Mouse (Mus musculus): ENCODE data around the gene Tbc1d1. TPM values are rescaled to one million over a fixed set of nuclear protein-coding genes. Genes with fewer than 3 reads are reported as not detected.

Gene Tbc1d1
- polyA plus RNA-seq, 2 experiments, result 4.8 to 5.6 TPM

- Histone ChIP-seq H3K4me3 (ENCODE audit: insufficient read depth in 1 of 2, low read depth in 2 of 2, low read length in 2 of 2) (no peak overlapping the region), H3K27ac (no peak overlapping the region), H3K4me2 (ENCODE audit: low read depth) (no peak overlapping the region), H3K9ac (replicated peaks) (no peak overlapping the region), H3K9me3 (ENCODE audit: control insufficient read depth, low read length) (no peaks in the 10 kb centered on the region), H3K36me3 (replicated peaks; ENCODE audit: control insufficient read depth, insufficient read depth, low read depth) (peaks cover 2% of the 10 kb centered on the region; the same call in 1 of the 2 replicates), H3K27me3 (ENCODE audit: control insufficient read depth, insufficient read depth, low read length) (no peaks in the 10 kb centered on the region), H3K4me1 (replicated peaks; ENCODE audit: control insufficient read depth in 2 of 2, insufficient read depth in 2 of 2, low read length in 1 of 2) (no peaks in the 10 kb centered on the region)
- no peak for ATAC-seq (ENCODE audit: insufficient read depth)
- no peak for TF ChIP-seq EP300 (IDR thresholded peaks at IDR 0.05; ENCODE audit: low read depth)
- TF ChIP-seq CTCF (IDR thresholded peaks at IDR 0.05; ENCODE audit: low read depth), result no peak
- 63% methylated on average over 1 of the region's 1 CpGs for WGBS (ENCODE audit: insufficient replicate concordance)
- DNase-seq (ENCODE audit: low read depth in 3 of 3, low spot score in 3 of 3), result no peak
Observed at GRCm38 (mm10) chr5:64273517-64273916, 117.4 kb downstream of the Tbc1d1 start.

GRCm38 (mm10) chr5:64274296-64274695 is 118.2 kb downstream of the Tbc1d1 start:
- ATAC-seq (ENCODE audit: insufficient read depth), result no peak
- 75% methylated on average over 9 of the region's 9 CpGs for WGBS (ENCODE audit: insufficient replicate concordance)

DNA sequence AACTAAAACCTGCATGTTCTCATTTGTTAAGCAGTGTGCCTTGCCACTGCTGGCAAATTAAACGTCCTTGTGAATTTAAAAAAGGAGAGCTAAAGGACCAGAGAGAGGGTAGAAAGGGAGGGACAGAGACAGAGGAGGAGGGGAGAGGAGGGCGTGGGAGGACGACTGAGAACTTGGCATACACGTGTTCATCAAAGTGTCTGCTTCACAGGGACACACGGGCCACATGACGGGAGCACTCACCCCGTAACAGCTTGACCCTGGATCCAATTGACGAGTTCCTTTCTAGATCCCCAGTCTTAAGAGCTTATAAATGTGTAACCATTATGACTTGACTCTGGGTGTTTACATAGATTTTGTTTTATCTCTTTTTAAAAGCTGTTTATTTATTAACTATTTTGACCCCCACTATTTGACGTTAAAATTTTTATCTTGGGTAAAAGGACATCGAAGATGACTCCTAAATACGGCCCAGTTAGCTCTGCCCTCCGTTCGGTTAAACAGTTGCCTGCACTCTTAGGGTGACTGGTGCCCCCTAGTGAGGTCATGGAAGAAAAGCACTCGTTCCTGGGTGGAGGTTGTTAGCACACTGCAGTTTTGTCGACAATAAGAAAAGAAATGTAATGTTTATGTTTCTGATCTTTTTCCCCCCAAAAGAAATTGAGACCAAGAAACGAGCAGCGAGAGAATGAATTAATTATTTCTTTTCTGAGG is 118.8 kb downstream of the Tbc1d1 start:
- Histone ChIP-seq H3K27me3 (ENCODE audit: control insufficient read depth, insufficient read depth, low read length) (no peaks in the 10 kb centered on the region), H3K36me3 (replicated peaks; ENCODE audit: control insufficient read depth, insufficient read depth, low read depth) (peaks cover 2% of the 10 kb centered on the region; the same call in 1 of the 2 replicates), H3K4me2 (ENCODE audit: low read depth) (no peak overlapping the region), H3K4me3 (ENCODE audit: insufficient read depth in 1 of 2, low read depth in 2 of 2, low read length in 2 of 2) (no peak overlapping the region), H3K9ac (replicated peaks) (no peak overlapping the region), H3K27ac (no peak overlapping the region), H3K4me1 (replicated peaks; ENCODE audit: control insufficient read depth in 2 of 2, insufficient read depth in 2 of 2, low read length in 1 of 2) (no peaks in the 10 kb centered on the region), H3K9me3 (ENCODE audit: control insufficient read depth, low read length) (no peaks in the 10 kb centered on the region)
- TF ChIP-seq EP300 (IDR thresholded peaks at IDR 0.05; ENCODE audit: low read depth) (no peak), CTCF (IDR thresholded peaks at IDR 0.05; ENCODE audit: low read depth) (peak; percentile 73)
- 39% methylated on average over 17 of the region's 17 CpGs for WGBS (ENCODE audit: insufficient replicate concordance)
- DNase-seq (ENCODE audit: low read depth in 3 of 3, low spot score in 3 of 3) (peak in 2 of 3 experiments; percentile 17 to 20), ATAC-seq (ENCODE audit: insufficient read depth) (no peak)

More at GRCm38 (mm10) chr5:64274296-64274695, 118.2 kb downstream of the Tbc1d1 start:
- Histone ChIP-seq H3K9me3 (ENCODE audit: control insufficient read depth, low read length) (no peaks in the 10 kb centered on the region), H3K27ac (no peak overlapping the region), H3K36me3 (replicated peaks; ENCODE audit: control insufficient read depth, insufficient read depth, low read depth) (peaks cover 2% of the 10 kb centered on the region; the same call in 1 of the 2 replicates), H3K27me3 (ENCODE audit: control insufficient read depth, insufficient read depth, low read length) (no peaks in the 10 kb centered on the region), H3K4me3 (ENCODE audit: insufficient read depth in 1 of 2, low read depth in 2 of 2, low read length in 2 of 2) (no peak overlapping the region), H3K4me2 (ENCODE audit: low read depth) (no peak overlapping the region), H3K9ac (replicated peaks) (no peak overlapping the region), H3K4me1 (replicated peaks; ENCODE audit: control insufficient read depth in 2 of 2, insufficient read depth in 2 of 2, low read length in 1 of 2) (no peaks in the 10 kb centered on the region)
- DNase-seq (ENCODE audit: low read depth in 3 of 3, low spot score in 3 of 3), result no peak
- TF ChIP-seq EP300 (IDR thresholded peaks at IDR 0.05; ENCODE audit: low read depth) (no peak), CTCF (IDR thresholded peaks at IDR 0.05; ENCODE audit: low read depth) (no peak)

GRCm38 (mm10) chr5:64277646-64278191 is 121.6 kb downstream of the Tbc1d1 start:
- no peak for ATAC-seq (ENCODE audit: insufficient read depth)
- 76% methylated on average over 7 of the region's 7 CpGs for WGBS (ENCODE audit: insufficient replicate concordance)
- H3K36me3 ChIP-seq (replicated peaks; ENCODE audit: control insufficient read depth, insufficient read depth, low read depth), result peaks cover 2% of the 10 kb centered on the region
- no peak for TF ChIP-seq EP300 (IDR thresholded peaks at IDR 0.05; ENCODE audit: low read depth)
- TF ChIP-seq CTCF (IDR thresholded peaks at IDR 0.05; ENCODE audit: low read depth), result no peak
- no peak overlapping the region for H3K4me2 ChIP-seq (ENCODE audit: low read depth)
- H3K27me3 ChIP-seq (ENCODE audit: control insufficient read depth, insufficient read depth, low read length), result no peaks in the 10 kb centered on the region
- H3K4me1 ChIP-seq (replicated peaks; ENCODE audit: control insufficient read depth in 2 of 2, insufficient read depth in 2 of 2, low read length in 1 of 2), result no peaks in the 10 kb centered on the region
- H3K9me3 ChIP-seq (ENCODE audit: control insufficient read depth, low read length), result no peaks in the 10 kb centered on the region
- H3K27ac ChIP-seq, result no peak overlapping the region
- no peak for DNase-seq (ENCODE audit: low read depth in 3 of 3, low spot score in 3 of 3)
- H3K9ac ChIP-seq (replicated peaks), result no peak overlapping the region
- no peak overlapping the region for H3K4me3 ChIP-seq (ENCODE audit: insufficient read depth in 1 of 2, low read depth in 2 of 2, low read length in 2 of 2)

GRCm38 (mm10) chr5:64279668-64280067 is 123.6 kb downstream of the Tbc1d1 start:
- H3K4me3 ChIP-seq (ENCODE audit: insufficient read depth in 1 of 2, low read depth in 2 of 2, low read length in 2 of 2), result no peak overlapping the region
- H3K4me1 ChIP-seq (replicated peaks; ENCODE audit: control insufficient read depth in 2 of 2, insufficient read depth in 2 of 2, low read length in 1 of 2), result no peaks in the 10 kb centered on the region
- ATAC-seq (ENCODE audit: insufficient read depth) (no peak), DNase-seq (ENCODE audit: low read depth in 3 of 3, low spot score in 3 of 3) (no peak)
- H3K36me3 ChIP-seq (replicated peaks; ENCODE audit: control insufficient read depth, insufficient read depth, low read depth), result peaks cover 2% of the 10 kb centered on the region
- no peaks in the 10 kb centered on the region for H3K27me3 ChIP-seq (ENCODE audit: control insufficient read depth, insufficient read depth, low read length)
- H3K27ac ChIP-seq, result no peak overlapping the region
- TF ChIP-seq CTCF (IDR thresholded peaks at IDR 0.05; ENCODE audit: low read depth) (no peak), EP300 (IDR thresholded peaks at IDR 0.05; ENCODE audit: low read depth) (no peak)
- no peaks in the 10 kb centered on the region for H3K9me3 ChIP-seq (ENCODE audit: control insufficient read depth, low read length)
- 60% methylated on average over 7 of the region's 7 CpGs for WGBS (ENCODE audit: insufficient replicate concordance)
- H3K9ac ChIP-seq (replicated peaks), result no peak overlapping the region
- H3K4me2 ChIP-seq (ENCODE audit: low read depth), result no peak overlapping the region
